Mouse (Mus musculus) C2C12 (cell line): ENCODE results near the gene Slain2.

ENCODE experiments used
- CTCF ChIP-seq: IDR thresholded peaks from one replicate; pipeline ENCODE4 v1.5.1; 2011; ENCODE audit not compliant: control insufficient read depth, insufficient read depth, insufficient read length
- MAX ChIP-seq: IDR thresholded peaks from one replicate; pipeline ENCODE4 v1.6.1; 2011; ENCODE audit warnings: mild to moderate bottlenecking, control low read depth

- no peak for TF ChIP-seq CTCF
- no peak for TF ChIP-seq MAX
These were observed 8.7 kb downstream of the Slain2 start for GRCm38 (mm10) chr5:72922796-72923195.
